Mouse (Mus musculus) monocyte, adult 2 months (primary cell): ENCODE results near the gene Dpy19l1.

Experiments
- DNase-seq, 2 experiments: peaks; one replicate each; pipeline ENCODE4 v3.0.0; 2022; ENCODE audit warnings: low spot score in 2 of 2, low read depth in 1 of 2

Dpy19l1 gene

DNA sequence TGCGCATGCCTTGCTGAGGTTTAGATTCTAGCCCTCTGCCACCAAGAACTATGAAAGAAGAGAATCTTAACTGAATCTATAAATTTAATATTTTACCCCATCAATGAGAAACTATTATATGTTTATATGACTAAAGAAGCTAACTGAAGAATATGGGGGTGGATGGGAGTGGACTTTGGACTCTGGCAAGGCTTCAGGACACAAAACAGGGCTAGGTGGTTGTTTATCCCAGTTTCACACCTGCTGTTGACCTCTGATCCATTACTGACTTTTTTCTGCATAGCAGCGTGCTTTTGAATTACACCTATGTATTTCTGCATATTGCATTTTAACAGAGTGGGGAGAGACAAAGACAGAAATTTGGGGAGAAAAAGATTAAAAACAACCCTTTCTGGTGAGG, 124.1 kb downstream of the Dpy19l1 start:
- no peak for DNase-seq
